Comparison of ENCODE assay signal across 24 mouse cellular contexts in genomic region chr3:88653516-88654370, GRCm38 (mm10). TPM values are rescaled to one million over a fixed set of nuclear protein-coding genes. Genes with fewer than 3 reads are reported as not detected.
DNase-seq lines count a peak whose midpoint lies in the region; ATAC-seq and TF ChIP-seq lines count a peak whose summit lies in the region.
"Had no signal": no experiment of that assay in that cellular context is flagged by ENCODE, and none has a peak within 500 bp of the region (broad histone marks: within the 10 kb centered on the region; RNA-seq: fewer than 3 reads in every experiment).

No protein-coding gene starts in this region.

- H3K4me3 ChIP-seq in heart, embryonic 10.5 days: no peak overlapping the region
- no peak overlapping the region for H3K4me3 ChIP-seq in limb, embryonic 13.5 days
- H3K4me3 ChIP-seq in limb, embryonic 10.5 days: no peak overlapping the region
- no peak overlapping the region for H3K4me3 ChIP-seq in stomach, postnatal 0 days (ENCODE audit: low read depth, low read length)
- H3K4me3 ChIP-seq: forebrain, embryonic 15.5 days; midbrain, embryonic 13.5 days; neural tube, embryonic 13.5 days had no signal

- H3K27ac ChIP-seq in heart, embryonic 10.5 days: no peak overlapping the region
- H3K27ac ChIP-seq in limb, embryonic 13.5 days: peak overlapping the region; percentile 48; the same call in 1 of the 2 replicates
- no peak overlapping the region for H3K27ac ChIP-seq in limb, embryonic 10.5 days
- peak overlapping the region; percentile 80 for H3K27ac ChIP-seq in stomach, postnatal 0 days (replicated peaks)
- H3K27ac ChIP-seq: forebrain, embryonic 15.5 days; hindbrain, embryonic 14.5 days; midbrain, embryonic 13.5 days; neural tube, embryonic 13.5 days had no signal

- H3K9me3 ChIP-seq in heart, embryonic 10.5 days: no peaks in the 10 kb centered on the region
- no peaks in the 10 kb centered on the region for H3K9me3 ChIP-seq in limb, embryonic 13.5 days
- H3K9me3 ChIP-seq in limb, embryonic 10.5 days (replicated peaks): no peaks in the 10 kb centered on the region
- no peaks in the 10 kb centered on the region for H3K9me3 ChIP-seq in stomach, postnatal 0 days (ENCODE audit: control insufficient read depth, low read length)
- H3K9me3 ChIP-seq: forebrain, embryonic 15.5 days; midbrain, embryonic 13.5 days; neural tube, embryonic 13.5 days had no signal

- TF ChIP-seq EP300 in stomach, postnatal 0 days (optimal IDR thresholded peaks at IDR 0.05): no peak

- DNase-seq in heart, embryonic 10.5 days (ENCODE audit: low spot score): peak; percentile 66
- no peak for DNase-seq in heart, postnatal 14 days
- DNase-seq in limb, embryonic 10.5 days (ENCODE audit: low spot score): no peak
- peak; percentile 85 for DNase-seq in fat pad, adult 2 months (ENCODE audit: extremely low read depth, low read depth, low spot score)
- peak; percentile 37 for DNase-seq in stomach, postnatal 0 days (ENCODE audit: low spot score)
- no peak for DNase-seq in gastrocnemius, adult 8-10 months (ENCODE audit: low spot score in 2 of 2)
- DNase-seq: cerebellum, adult 2 months; gastrocnemius, postnatal 36 days; liver, postnatal 0 days; right cerebral cortex, adult 18-20 months; thymus, adult 18-20 months; thymus, postnatal 4 days had no signal

- peaks cover 12% of the 10 kb centered on the region; the same call in 1 of the 2 replicates for H3K4me1 ChIP-seq in heart, embryonic 10.5 days
- 0 out of 2 replicates have a peak, but pooled peaks cover 12% of the 10 kb centered on the region for H3K4me1 ChIP-seq in limb, embryonic 13.5 days
- H3K4me1 ChIP-seq in limb, embryonic 10.5 days: 0 out of 2 replicates have a peak, but pooled peaks cover 6% of the 10 kb centered on the region
- no peaks in the 10 kb centered on the region for H3K4me1 ChIP-seq in stomach, postnatal 0 days (replicated peaks; ENCODE audit: control insufficient read depth, insufficient read depth)
- H3K4me1 ChIP-seq: forebrain, embryonic 15.5 days; midbrain, embryonic 13.5 days; neural tube, embryonic 13.5 days had no signal

- no peak for TF ChIP-seq CTCF in stomach, postnatal 0 days (IDR thresholded peaks at IDR 0.05; ENCODE audit: low read depth)

- H3K4me2 ChIP-seq in limb, embryonic 13.5 days (replicated peaks): no peak overlapping the region
- H3K4me2 ChIP-seq in stomach, postnatal 0 days (replicated peaks; ENCODE audit: low read depth): no peak overlapping the region
- H3K4me2 ChIP-seq: forebrain, embryonic 15.5 days; hindbrain, embryonic 14.5 days; midbrain, embryonic 13.5 days; neural tube, embryonic 13.5 days had no signal

- H3K27me3 ChIP-seq in heart, embryonic 10.5 days (ENCODE audit: insufficient read depth, poor library complexity, severe bottlenecking): no peaks in the 10 kb centered on the region
- H3K27me3 ChIP-seq in limb, embryonic 13.5 days: no peaks in the 10 kb centered on the region
- no peaks in the 10 kb centered on the region for H3K27me3 ChIP-seq in limb, embryonic 10.5 days (ENCODE audit: low read depth, poor library complexity, severe bottlenecking)
- H3K27me3 ChIP-seq in stomach, postnatal 0 days (ENCODE audit: control insufficient read depth, insufficient read depth, low read length): no peaks in the 10 kb centered on the region
- H3K27me3 ChIP-seq: forebrain, embryonic 15.5 days; midbrain, embryonic 13.5 days; neural tube, embryonic 13.5 days had no signal

- ATAC-seq in limb, embryonic 13.5 days (ENCODE audit: low FRiP score, low read depth): peak; percentile 30; the same call in 1 of the 2 replicates
- ATAC-seq in stomach, postnatal 0 days (ENCODE audit: low FRiP score, low TSS enrichment): peak; percentile 60; the same call in 1 of the 2 replicates
- ATAC-seq: forebrain, embryonic 15.5 days had no signal

- no peak overlapping the region for H3K9ac ChIP-seq in limb, embryonic 13.5 days
- H3K9ac ChIP-seq in stomach, postnatal 0 days (ENCODE audit: low read length): no peak overlapping the region
- H3K9ac ChIP-seq: forebrain, embryonic 15.5 days; hindbrain, embryonic 14.5 days; liver, postnatal 0 days; midbrain, embryonic 13.5 days; neural tube, embryonic 13.5 days had no signal

- H3K36me3 ChIP-seq in heart, embryonic 10.5 days: peaks cover 8% of the 10 kb centered on the region; the same call in 1 of the 2 replicates
- peaks cover 1% of the 10 kb centered on the region; the same call in 1 of the 2 replicates for H3K36me3 ChIP-seq in limb, embryonic 13.5 days
- peaks cover 10% of the 10 kb centered on the region for H3K36me3 ChIP-seq in limb, embryonic 10.5 days
- H3K36me3 ChIP-seq in stomach, postnatal 0 days (ENCODE audit: control insufficient read depth, insufficient read depth, low read length): no peaks in the 10 kb centered on the region
- H3K36me3 ChIP-seq: forebrain, embryonic 15.5 days had no signal

- WGBS in heart, embryonic 10.5 days: 73% methylated on average over 6 of the region's 6 CpGs
- WGBS in limb, embryonic 13.5 days: 72% methylated on average over 6 of the region's 6 CpGs
- whole genome bisulfite sequencing in limb, embryonic 10.5 days: 85% methylated on average over 6 of the region's 6 CpGs
- WGBS in stomach, postnatal 0 days: 48% methylated on average over 6 of the region's 6 CpGs

- intact Hi-C loops in heart, postnatal 14 days (cut with DNase I): no loop called here

RNA-seq across cellular contexts. Expression of gene Rxfp4, which starts 0.8 kb away (rescaled TPM):
- polyA plus RNA-seq in heart, embryonic 10.5 days (2016; fragmentation: Nextera tagmentation; extraction: Ambion mirVana): not detected in 2 replicates
- total RNA-seq in heart, postnatal 14 days (2021): not detected
- not detected in 2 replicates for polyA plus RNA-seq in limb, embryonic 13.5 days (2015; fragmentation: Nextera tagmentation; extraction: Ambion mirVana)
- polyA plus RNA-seq in limb, embryonic 10.5 days (2016; fragmentation: Nextera tagmentation; extraction: Ambion mirVana): not detected in 2 replicates
- 0.07 TPM in 1 of 2 replicates, not detected in the other for polyA plus RNA-seq in stomach, postnatal 0 days (2015; fragmentation: Nextera tagmentation; extraction: Ambion mirVana)
- total RNA-seq in gastrocnemius, adult 8-10 months (2022): not detected
- total RNA-seq: common myeloid progenitor, adult 5-6 weeks; gastrocnemius, postnatal 36 days; layer of hippocampus, adult 8-10 months; left cerebral cortex, postnatal 25 days; liver, adult 2 months had no signal
- polyA plus RNA-seq: cerebellum, adult 2 months; embryonic facial prominence, embryonic 11.5 days; forebrain, embryonic 15.5 days; hindbrain, embryonic 14.5 days; intestine, embryonic 14.5 days; liver, adult 2 months; liver, postnatal 0 days; midbrain, embryonic 13.5 days; neural tube, embryonic 13.5 days; small intestine, adult 2 months had no signal

RNA-seq across cellular contexts. Expression of gene Khdc4, which starts 31.9 kb away (rescaled TPM):
- 73.3 and 87.3 TPM in 2 replicates for polyA plus RNA-seq in heart, embryonic 10.5 days (2016; fragmentation: Nextera tagmentation; extraction: Ambion mirVana)
- total RNA-seq in heart, postnatal 14 days (2021): 10 to 100 TPM; 36.9 to 40.5 TPM
- polyA plus RNA-seq in limb, embryonic 13.5 days (2015; fragmentation: Nextera tagmentation; extraction: Ambion mirVana): 106 TPM in 2 replicates
- 103 and 111 TPM in 2 replicates for polyA plus RNA-seq in limb, embryonic 10.5 days (2016; fragmentation: Nextera tagmentation; extraction: Ambion mirVana)
- 38.1 and 45.9 TPM in 2 replicates for polyA plus RNA-seq in stomach, postnatal 0 days (2015; fragmentation: Nextera tagmentation; extraction: Ambion mirVana)
- total RNA-seq in gastrocnemius, adult 8-10 months (2022): 10 to 100 TPM; 15.5 to 19.1 (median 17.7) TPM

RNA-seq across cellular contexts. Expression of gene Arhgef2, which starts 48.0 kb away (rescaled TPM):
- polyA plus RNA-seq in heart, embryonic 10.5 days (2016; fragmentation: Nextera tagmentation; extraction: Ambion mirVana): 82.5 and 108 TPM in 2 replicates
- total RNA-seq in heart, postnatal 14 days (2021): 10 to 100 TPM; 71.1 to 71.5 TPM
- polyA plus RNA-seq in limb, embryonic 13.5 days (2015; fragmentation: Nextera tagmentation; extraction: Ambion mirVana): 105 and 107 TPM in 2 replicates
- 103 and 119 TPM in 2 replicates for polyA plus RNA-seq in limb, embryonic 10.5 days (2016; fragmentation: Nextera tagmentation; extraction: Ambion mirVana)
- 29.0 and 33.0 TPM in 2 replicates for polyA plus RNA-seq in stomach, postnatal 0 days (2015; fragmentation: Nextera tagmentation; extraction: Ambion mirVana)
- total RNA-seq in gastrocnemius, adult 8-10 months (2022): 10 to 100 TPM; 13.5 to 19.0 (median 16.6) TPM

Comparison
In these comparisons a context has a peak if more than half of its experiments do, and no peak if none do; other contexts are left out.
1. DNase-seq: peak in heart, embryonic 10.5 days (single experiment), fat pad, adult 2 months (single experiment) and stomach, postnatal 0 days (single experiment); none in heart, postnatal 14 days (0 of 2), limb, embryonic 10.5 days (single experiment) and gastrocnemius, adult 8-10 months (0 of 2).
2. H3K27ac ChIP-seq: peak in limb, embryonic 13.5 days (single experiment) and stomach, postnatal 0 days (single experiment); none in heart, embryonic 10.5 days (single experiment) and limb, embryonic 10.5 days (single experiment).